21 mouse cellular contexts compared by ENCODE assay signal in genomic region chr14:117906361-117906760, GRCm38 (mm10).
DNase-seq lines count a peak whose midpoint lies in the region; ATAC-seq and TF ChIP-seq lines count a peak whose summit lies in the region.
"Had no signal": no experiment of that assay in that cellular context is flagged by ENCODE, and none has a peak within 500 bp of the region (broad histone marks: within the 10 kb centered on the region; RNA-seq: fewer than 3 reads in every experiment).

No protein-coding gene starts in this region.

- H3K9ac ChIP-seq in hindbrain, postnatal 0 days (replicated peaks; ENCODE audit: low read length), result no peak overlapping the region
- 0 out of 2 replicates have a peak overlapping the region, but pooled peaks have one; percentile 55 for H3K9ac ChIP-seq in hindbrain, embryonic 13.5 days
- no peak overlapping the region for H3K9ac ChIP-seq in midbrain, embryonic 14.5 days (replicated peaks; ENCODE audit: low read length)
- no peak overlapping the region for H3K9ac ChIP-seq in liver, postnatal 0 days (replicated peaks)
- H3K9ac ChIP-seq: intestine, embryonic 15.5 days had no signal

- no peak for DNase-seq in hindbrain, embryonic 10.5 days (ENCODE audit: low spot score)
- no peak for DNase-seq in hindbrain, postnatal 0 days (ENCODE audit: low spot score)
- DNase-seq in brain, embryonic 14.5 days (ENCODE audit: low read depth), result peak; percentile 42
- DNase-seq in midbrain, embryonic 14.5 days, result peak; percentile 37
- DNase-seq in left cerebral cortex, adult 8-10 months (ENCODE audit: low spot score in 2 of 2), result no peak
- DNase-seq in liver, postnatal 0 days, result no peak
- no peak for DNase-seq in heart, adult 11 months
- DNase-seq: adrenal gland, postnatal 36 days; cerebellum, adult 18-20 months; cerebellum, postnatal 36 days; gastrocnemius, postnatal 10 days; heart, adult 2 months; heart, postnatal 36 days; layer of hippocampus, postnatal 36 days; left cerebral cortex, postnatal 4 days; lung, adult 2 months; lung, postnatal 36 days; right cerebral cortex, postnatal 25 days; thymus, postnatal 36 days had no signal

- H3K4me1 ChIP-seq in hindbrain, embryonic 10.5 days (replicated peaks), result peaks cover 65% of the 10 kb centered on the region
- H3K4me1 ChIP-seq in hindbrain, postnatal 0 days (ENCODE audit: insufficient read depth, low read length), result peaks cover 4% of the 10 kb centered on the region; the same call in 1 of the 2 replicates
- H3K4me1 ChIP-seq in hindbrain, embryonic 13.5 days (replicated peaks), result peaks cover 27% of the 10 kb centered on the region
- H3K4me1 ChIP-seq in midbrain, embryonic 14.5 days (ENCODE audit: control insufficient read depth, insufficient read depth, low read length), result peaks cover 12% of the 10 kb centered on the region
- H3K4me1 ChIP-seq in liver, postnatal 0 days (ENCODE audit: insufficient read depth), result no peaks in the 10 kb centered on the region

- peak overlapping the region; percentile 9; the same call in 1 of the 2 replicates for H3K4me3 ChIP-seq in hindbrain, embryonic 10.5 days
- H3K4me3 ChIP-seq in hindbrain, postnatal 0 days (ENCODE audit: low read length), result no peak overlapping the region
- H3K4me3 ChIP-seq in hindbrain, embryonic 13.5 days, result no peak overlapping the region
- no peak overlapping the region for H3K4me3 ChIP-seq in midbrain, embryonic 14.5 days (replicated peaks; ENCODE audit: low read depth, low read length)
- no peak overlapping the region for H3K4me3 ChIP-seq in liver, postnatal 0 days (ENCODE audit: low read depth, low read length)
- H3K4me3 ChIP-seq: heart, adult 2 months; intestine, embryonic 15.5 days had no signal

- WGBS in hindbrain, embryonic 10.5 days, result 34% methylated on average over 5 of the region's 5 CpGs
- 32% methylated on average over 5 of the region's 5 CpGs for WGBS in hindbrain, postnatal 0 days
- 16% methylated on average over 5 of the region's 5 CpGs for WGBS in hindbrain, embryonic 13.5 days
- WGBS in midbrain, embryonic 14.5 days, result 23% methylated on average over 5 of the region's 5 CpGs
- WGBS in liver, postnatal 0 days (ENCODE audit: insufficient replicate concordance), result 73% methylated on average over 5 of the region's 5 CpGs

- TF ChIP-seq CTCF in hindbrain, postnatal 0 days (IDR thresholded peaks at IDR 0.05; ENCODE audit: low read depth), result no peak
- TF ChIP-seq CTCF in brain, embryonic 14.5 days (IDR thresholded peaks at IDR 0.05; ENCODE audit: borderline replicate concordance, extremely low read depth, insufficient read depth, insufficient read length), result no peak
- TF ChIP-seq CTCF in liver, postnatal 0 days (IDR thresholded peaks at IDR 0.05; ENCODE audit: low read depth), result no peak

- H3K9me3 ChIP-seq in hindbrain, embryonic 10.5 days, result no peaks in the 10 kb centered on the region
- H3K9me3 ChIP-seq in hindbrain, postnatal 0 days (ENCODE audit: low read length), result no peaks in the 10 kb centered on the region
- no peaks in the 10 kb centered on the region for H3K9me3 ChIP-seq in hindbrain, embryonic 13.5 days
- H3K9me3 ChIP-seq in midbrain, embryonic 14.5 days (ENCODE audit: control insufficient read depth, low read length), result no peaks in the 10 kb centered on the region
- H3K9me3 ChIP-seq in liver, postnatal 0 days (ENCODE audit: low read length), result no peaks in the 10 kb centered on the region
- H3K9me3 ChIP-seq: intestine, embryonic 15.5 days had no signal

- H3K27me3 ChIP-seq in hindbrain, embryonic 10.5 days (ENCODE audit: insufficient read depth, poor library complexity, severe bottlenecking), result no peaks in the 10 kb centered on the region
- no peaks in the 10 kb centered on the region for H3K27me3 ChIP-seq in hindbrain, postnatal 0 days (ENCODE audit: insufficient read depth, low read length)
- 0 out of 2 replicates have a peak, but pooled peaks cover 7% of the 10 kb centered on the region for H3K27me3 ChIP-seq in hindbrain, embryonic 13.5 days
- no peaks in the 10 kb centered on the region for H3K27me3 ChIP-seq in midbrain, embryonic 14.5 days (ENCODE audit: control insufficient read depth, insufficient read depth, low read length)
- no peaks in the 10 kb centered on the region for H3K27me3 ChIP-seq in liver, postnatal 0 days (ENCODE audit: insufficient read depth, low read length)
- H3K27me3 ChIP-seq: intestine, embryonic 15.5 days had no signal

- H3K36me3 ChIP-seq in hindbrain, embryonic 10.5 days, result no peaks in the 10 kb centered on the region
- no peaks in the 10 kb centered on the region for H3K36me3 ChIP-seq in hindbrain, postnatal 0 days (ENCODE audit: insufficient read depth, low read length)
- H3K36me3 ChIP-seq in hindbrain, embryonic 13.5 days, result no peaks in the 10 kb centered on the region
- H3K36me3 ChIP-seq in midbrain, embryonic 14.5 days (ENCODE audit: control insufficient read depth, insufficient read depth, low read length), result no peaks in the 10 kb centered on the region
- H3K36me3 ChIP-seq in liver, postnatal 0 days (replicated peaks; ENCODE audit: insufficient read depth, low read length), result no peaks in the 10 kb centered on the region
- H3K36me3 ChIP-seq: intestine, embryonic 15.5 days had no signal

- TF ChIP-seq EP300 in liver, postnatal 0 days (IDR thresholded peaks at IDR 0.05; ENCODE audit: low read depth), result no peak

- TF ChIP-seq POLR2A in brain, embryonic 14.5 days (IDR thresholded peaks at IDR 0.05; ENCODE audit: borderline replicate concordance, extremely low read depth, insufficient read depth, insufficient read length, poor library complexity, severe bottlenecking), result no peak

- ATAC-seq in hindbrain, postnatal 0 days, result no peak
- peak; percentile 35; the same call in 1 of the 2 replicates for ATAC-seq in hindbrain, embryonic 13.5 days (ENCODE audit: low FRiP score)
- ATAC-seq in midbrain, embryonic 14.5 days (ENCODE audit: low FRiP score, low TSS enrichment), result no peak
- ATAC-seq in liver, postnatal 0 days, result no peak
- ATAC-seq: intestine, embryonic 15.5 days had no signal

- H3K27ac ChIP-seq in hindbrain, embryonic 10.5 days, result peak overlapping the region; percentile 80
- H3K27ac ChIP-seq in hindbrain, postnatal 0 days, result no peak overlapping the region
- H3K27ac ChIP-seq in hindbrain, embryonic 13.5 days, result peak overlapping the region; percentile 48; the same call in 1 of the 2 replicates
- no peak overlapping the region for H3K27ac ChIP-seq in midbrain, embryonic 14.5 days (replicated peaks; ENCODE audit: low read depth, low read length)
- no peak overlapping the region for H3K27ac ChIP-seq in liver, postnatal 0 days (ENCODE audit: low read depth)
- H3K27ac ChIP-seq: heart, adult 2 months; intestine, embryonic 15.5 days had no signal

- H3K4me2 ChIP-seq in hindbrain, postnatal 0 days (ENCODE audit: low read depth, low read length), result no peak overlapping the region
- no peak overlapping the region for H3K4me2 ChIP-seq in hindbrain, embryonic 13.5 days
- peak overlapping the region; percentile 29; the same call in 1 of the 2 replicates for H3K4me2 ChIP-seq in midbrain, embryonic 14.5 days (ENCODE audit: low read length)
- H3K4me2 ChIP-seq in liver, postnatal 0 days (ENCODE audit: low read depth, low read length), result no peak overlapping the region
- H3K4me2 ChIP-seq: intestine, embryonic 15.5 days had no signal

Comparison
In these comparisons a context has a peak if more than half of its experiments do, and no peak if none do; other contexts are left out.
1. H3K27ac ChIP-seq: peak in hindbrain, embryonic 10.5 days (single experiment) and hindbrain, embryonic 13.5 days (single experiment); none in hindbrain, postnatal 0 days (single experiment), midbrain, embryonic 14.5 days (single experiment) and liver, postnatal 0 days (single experiment).
2. DNase-seq: peak in brain, embryonic 14.5 days (single experiment) and midbrain, embryonic 14.5 days (single experiment); none in hindbrain, embryonic 10.5 days (single experiment), hindbrain, postnatal 0 days (single experiment), left cerebral cortex, adult 8-10 months (0 of 2), liver, postnatal 0 days (single experiment) and heart, adult 11 months (single experiment).